Mouse (Mus musculus) layer of hippocampus, postnatal 25 days (tissue): ENCODE data around the gene Fer. TPM values are rescaled to one million over a fixed set of nuclear protein-coding genes. Genes with fewer than 3 reads are reported as not detected.

ENCODE experiments used
- DNase-seq, 2 experiments: peaks; one replicate each; pipeline ENCODE4 v3.0.0; 2022; ENCODE audit warnings: mixed read lengths in 2 of 2, low spot score in 1 of 2; ENCODE audit errors: extremely low spot score in 1 of 2
- total RNA-seq, 2 experiments: library from RNA; stranded (reverse); gene quantifications; 2 replicates each; pipeline ENCODE4 v1.2.3; 2021

Fer gene
- total RNA-seq, 2 experiments from 2014 or later: 33.0 TPM

- peak; percentile 91 to 97 for DNase-seq
These were observed 836 bp downstream of the Fer start, which contains the start of gene A930002H24Rik for GRCm38 (mm10) chr17:63863647-63864149. A930002H24Rik (minus strand) TSS chr17:63863791.

- no peak for DNase-seq
These were observed 1.3 kb downstream of the Fer start for GRCm38 (mm10) chr17:63864171-63864571.

- DNase-seq: no peak
These were observed 8.9 kb downstream of the Fer start for GRCm38 (mm10) chr17:63871773-63872172.

- DNase-seq: no peak
These were observed 16.0 kb downstream of the Fer start for GRCm38 (mm10) chr17:63878889-63879288.

GRCm38 (mm10) chr17:63880009-63880408, 17.1 kb downstream of the Fer start:
- DNase-seq: no peak

GRCm38 (mm10) chr17:63886988-63887387, 24.1 kb downstream of the Fer start:
- no peak for DNase-seq

GRCm38 (mm10) chr17:63890611-63891010, 27.7 kb downstream of the Fer start:
- no peak for DNase-seq

GRCm38 (mm10) chr17:63895829-63896228, 33.0 kb downstream of the Fer start:
- no peak for DNase-seq

GRCm38 (mm10) chr17:63897050-63897449, 34.2 kb downstream of the Fer start:
- no peak for DNase-seq

GRCm38 (mm10) chr17:63909297-63909696, 46.4 kb downstream of the Fer start:
- DNase-seq: no peak

GRCm38 (mm10) chr17:63921601-63922203, 58.8 kb downstream of the Fer start:
- no peak for DNase-seq

- DNase-seq: no peak
These were observed 62.7 kb downstream of the Fer start for GRCm38 (mm10) chr17:63925581-63925980.

GRCm38 (mm10) chr17:63930634-63931033, 67.8 kb downstream of the Fer start:
- DNase-seq: no peak

- DNase-seq: no peak
These were observed 68.7 kb downstream of the Fer start for GRCm38 (mm10) chr17:63931556-63931955.

GRCm38 (mm10) chr17:63935408-63935807, 72.5 kb downstream of the Fer start:
- no peak for DNase-seq

GRCm38 (mm10) chr17:63937886-63938285, 75.0 kb downstream of the Fer start:
- DNase-seq: no peak

- no peak for DNase-seq
These were observed 83.9 kb downstream of the Fer start for GRCm38 (mm10) chr17:63946772-63947171.

- DNase-seq: no peak
These were observed 85.9 kb downstream of the Fer start for GRCm38 (mm10) chr17:63948811-63949210.

- no peak for DNase-seq
These were observed 88.6 kb downstream of the Fer start for GRCm38 (mm10) chr17:63951436-63951835.

GRCm38 (mm10) chr17:63967091-63967490, 104.2 kb downstream of the Fer start:
- DNase-seq: no peak

GRCm38 (mm10) chr17:63969448-63969847, 106.6 kb downstream of the Fer start:
- no peak for DNase-seq

GRCm38 (mm10) chr17:63970239-63970638, 107.4 kb downstream of the Fer start:
- DNase-seq: no peak
